Mouse (Mus musculus): Measurements from ENCODE around the gene Lamtor2.
A peak's percentile ranks its signal among the peaks of the same experiment; 100 is the strongest.
"Not testable (repeated sequence)": the region's sequence is repeated elsewhere in the genome, so short reads cannot be mapped to it uniquely, and the experiment has no call there.

Gene Lamtor2

GRCm38 (mm10) chr3:88552676-88553524 lies at the start of gene Lamtor2:
TSS of gene Lamtor2 (minus strand) at chr3:88553074.
- peak; percentile 91 for DNase-seq (ENCODE audit: low spot score)

DNA sequence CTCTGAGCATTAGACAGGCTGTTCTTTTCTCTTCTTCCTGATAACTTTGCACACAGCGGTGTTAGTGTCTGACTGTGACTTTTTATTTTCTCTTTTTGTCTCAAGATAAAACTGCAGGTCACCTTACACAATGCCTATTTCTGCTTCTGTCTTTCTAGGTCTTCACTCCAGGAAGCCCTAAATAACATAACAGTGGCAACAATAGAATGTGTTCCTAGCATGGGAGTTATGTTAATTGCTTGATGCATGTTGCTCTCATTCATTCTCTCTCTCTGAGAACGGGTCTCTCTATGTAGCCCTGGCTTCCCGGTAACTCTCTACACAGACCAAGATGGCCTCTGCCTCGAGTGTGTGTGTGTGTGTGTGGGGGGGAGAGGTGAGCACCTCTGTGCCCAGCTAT lies 49.6 kb upstream of the Lamtor2 start:
- DNase-seq (ENCODE audit: low spot score): no peak

- not testable (repeated sequence) for DNase-seq (ENCODE audit: low spot score)
Observed at GRCm38 (mm10) chr3:88596547-88596946, 43.7 kb upstream of the Lamtor2 start.

DNA sequence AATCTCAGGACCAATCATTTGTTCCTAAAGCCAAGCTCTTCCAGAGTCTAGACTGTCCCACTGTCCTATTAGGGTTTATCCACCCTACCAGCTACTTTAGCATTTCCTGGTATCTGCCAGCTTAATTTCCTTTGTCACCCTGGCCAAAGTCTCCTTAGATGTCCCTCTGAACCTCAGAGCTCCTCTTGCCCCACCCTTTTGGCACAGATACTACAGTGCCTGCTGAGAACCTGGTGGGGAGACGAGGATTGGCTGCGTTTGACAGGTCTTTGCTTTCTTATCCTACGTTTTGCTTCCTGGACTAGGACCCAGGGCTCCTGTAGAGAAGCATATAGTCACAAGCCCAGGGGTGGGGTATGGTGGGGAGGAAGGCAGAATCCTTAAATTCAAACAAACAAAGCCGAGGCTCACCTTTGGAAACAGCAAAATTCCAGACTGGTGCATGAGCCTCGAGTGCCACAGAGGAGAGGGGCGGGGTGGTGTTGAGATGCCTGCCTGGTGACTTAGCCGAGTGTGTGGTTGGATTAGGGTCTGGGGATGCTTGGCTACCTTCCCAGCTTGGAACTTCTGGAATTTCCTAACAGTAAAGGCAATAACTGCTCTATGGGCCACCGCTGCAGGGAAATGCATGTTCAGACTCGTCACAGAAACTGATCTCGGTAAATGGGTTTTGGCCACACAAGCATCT lies 41.2 kb upstream of the Lamtor2 start:
- DNase-seq (ENCODE audit: low spot score): no peak

GRCm38 (mm10) chr3:88592942-88593576 lies 40.2 kb upstream of the Lamtor2 start:
- DNase-seq (ENCODE audit: low spot score): no peak

DNA sequence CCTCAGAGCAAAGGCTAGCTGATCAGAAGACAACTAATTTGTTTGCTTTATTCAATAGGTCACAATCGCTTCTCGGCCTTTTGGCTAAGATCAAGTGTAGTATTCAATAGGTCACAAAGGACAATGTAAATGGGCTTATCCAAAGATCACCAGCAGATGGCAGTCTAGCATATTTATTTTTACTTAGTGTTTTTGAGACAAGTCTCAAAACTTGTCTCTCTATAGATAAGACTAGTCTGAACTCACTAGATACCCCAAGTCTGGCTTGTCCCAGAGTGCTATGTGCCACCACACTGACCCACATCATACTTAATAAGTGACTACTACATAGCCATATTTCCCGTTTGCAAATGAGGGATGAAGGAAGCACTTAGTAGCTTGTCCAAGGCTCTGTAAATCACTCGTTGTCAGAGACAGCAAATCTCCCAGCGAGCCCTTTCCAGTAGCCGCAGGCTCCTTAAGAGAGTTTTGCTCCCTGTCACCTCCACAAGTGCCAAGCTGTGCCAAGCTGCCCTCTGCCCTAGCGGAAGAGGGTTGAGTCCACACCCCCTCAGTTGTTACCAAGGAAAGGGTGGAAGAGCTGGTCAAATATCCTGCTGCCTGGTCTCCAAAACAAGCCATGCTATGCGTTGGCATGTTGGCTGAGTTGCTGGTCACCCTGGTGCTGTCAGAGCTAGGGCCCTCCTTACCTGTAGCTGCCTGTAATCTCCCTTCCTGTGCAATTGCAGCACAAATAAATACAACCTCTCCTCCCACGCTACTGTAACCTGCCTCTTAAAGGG lies 39.3 kb upstream of the Lamtor2 start:
- peak; percentile 29 for DNase-seq (ENCODE audit: low spot score)

- no peak for DNase-seq (ENCODE audit: low spot score)
Observed at GRCm38 (mm10) chr3:88591044-88591443, 38.2 kb upstream of the Lamtor2 start.

DNA sequence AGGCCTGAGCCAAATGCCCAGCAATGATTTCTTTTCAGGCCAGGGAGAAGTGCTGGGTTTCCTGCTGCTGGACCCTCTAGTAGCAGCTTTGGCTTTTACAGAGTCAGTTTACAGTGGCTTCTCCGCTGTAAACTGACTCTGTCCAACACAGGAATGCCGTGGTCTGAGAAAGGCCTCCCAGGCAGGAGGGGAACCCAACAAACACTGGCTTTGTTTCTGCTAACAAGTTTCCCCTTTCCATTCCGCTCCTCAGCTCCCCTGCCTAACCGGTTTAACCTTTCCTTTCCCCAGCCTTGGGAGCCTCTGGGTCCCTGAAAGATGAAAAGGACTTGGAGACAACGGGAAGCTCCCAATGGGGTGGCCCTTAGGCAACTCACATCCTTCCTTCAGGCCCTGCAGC lies 37.4 kb upstream of the Lamtor2 start:
- DNase-seq (ENCODE audit: low spot score): no peak

- no peak for DNase-seq (ENCODE audit: low spot score)
Observed at GRCm38 (mm10) chr3:88586640-88587039, 33.8 kb upstream of the Lamtor2 start.

- DNase-seq (ENCODE audit: low spot score): no peak
Observed at GRCm38 (mm10) chr3:88585769-88586168, 32.9 kb upstream of the Lamtor2 start.

DNA sequence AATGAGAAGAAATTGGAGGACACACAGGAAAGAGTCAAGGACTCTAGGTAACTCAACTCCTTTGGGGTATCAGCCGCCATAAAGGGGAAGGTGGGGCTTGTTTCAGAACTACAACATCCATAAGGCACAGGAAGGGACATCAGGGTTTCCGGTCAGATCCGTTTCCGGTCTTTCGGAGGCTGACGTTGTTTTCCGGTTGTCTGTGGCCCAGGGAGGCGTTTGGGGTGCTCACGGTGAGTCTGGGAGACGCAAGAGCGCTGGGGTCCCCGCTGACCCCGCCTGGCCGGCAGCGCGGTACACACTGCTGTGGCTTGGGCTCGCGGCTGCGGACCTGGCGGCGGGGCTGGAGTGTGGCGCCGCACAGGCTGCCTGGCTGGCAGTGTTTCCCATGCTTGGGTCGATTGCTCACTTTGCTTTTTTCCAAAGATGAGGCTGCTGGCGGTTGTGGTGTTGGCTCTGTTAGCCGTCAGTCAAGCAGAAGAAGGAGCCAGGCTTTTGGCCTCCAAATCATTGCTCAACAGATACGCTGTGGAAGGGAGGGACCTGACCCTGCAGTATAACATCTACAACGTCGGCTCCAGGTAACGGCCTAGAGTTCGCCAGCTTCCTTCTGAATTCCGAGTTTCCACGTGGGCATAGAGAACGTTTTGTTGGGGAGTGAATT lies 26.7 kb upstream of the Lamtor2 start:
- peak; percentile 60 for DNase-seq (ENCODE audit: low spot score)

- DNase-seq (ENCODE audit: low spot score): no peak
Observed at GRCm38 (mm10) chr3:88578498-88579424, 25.9 kb upstream of the Lamtor2 start.

DNA sequence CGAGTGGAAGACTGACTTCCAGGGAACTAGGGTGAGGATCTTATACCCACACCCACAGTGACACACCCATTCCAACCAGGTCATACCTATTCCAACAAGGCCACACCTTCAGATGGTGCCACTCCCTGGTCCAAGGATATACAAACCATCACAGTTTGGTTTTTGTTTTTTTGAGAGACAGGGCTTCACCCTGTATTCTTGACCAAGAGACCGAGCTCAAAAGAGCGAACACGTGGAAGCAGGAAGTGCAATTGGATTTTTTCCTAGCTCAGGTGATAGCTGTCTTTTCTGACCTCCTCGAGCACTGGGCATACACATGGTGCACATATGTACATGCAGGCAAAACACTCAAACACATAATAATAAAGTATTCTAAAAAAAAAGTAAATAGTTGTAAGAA lies 25.0 kb upstream of the Lamtor2 start:
- DNase-seq (ENCODE audit: low spot score): not testable (repeated sequence)

- no peak for DNase-seq (ENCODE audit: low spot score)
Observed at GRCm38 (mm10) chr3:88575540-88575939, 22.7 kb upstream of the Lamtor2 start, which contains the start of gene Ssr2. TSS of gene Ssr2 (plus strand) at chr3:88575876.

DNA sequence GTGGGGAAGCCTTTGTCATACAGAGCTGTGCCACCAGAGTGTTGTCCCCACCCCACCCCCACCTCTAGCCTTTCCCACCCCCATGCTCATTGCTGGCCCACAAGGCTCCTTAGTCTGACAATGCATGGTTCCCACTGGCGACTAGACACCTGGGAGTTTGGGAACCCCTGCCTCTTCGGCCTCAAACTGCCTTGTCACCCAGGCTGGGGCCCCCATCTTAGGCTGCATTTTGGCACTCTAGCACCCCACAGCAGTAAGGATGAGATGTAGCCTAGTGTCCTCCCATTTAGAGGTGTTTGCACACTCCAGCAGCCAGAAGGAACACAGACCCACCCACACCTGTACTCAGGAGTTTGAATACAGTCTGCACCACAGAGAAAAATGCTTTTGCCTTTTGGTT lies 20.9 kb upstream of the Lamtor2 start:
- DNase-seq (ENCODE audit: low spot score): no peak

GRCm38 (mm10) chr3:88572835-88573234 lies 20.0 kb upstream of the Lamtor2 start:
- no peak for DNase-seq (ENCODE audit: low spot score)

GRCm38 (mm10) chr3:88571856-88572255 lies 19.0 kb upstream of the Lamtor2 start:
- no peak for DNase-seq (ENCODE audit: low spot score)

DNA sequence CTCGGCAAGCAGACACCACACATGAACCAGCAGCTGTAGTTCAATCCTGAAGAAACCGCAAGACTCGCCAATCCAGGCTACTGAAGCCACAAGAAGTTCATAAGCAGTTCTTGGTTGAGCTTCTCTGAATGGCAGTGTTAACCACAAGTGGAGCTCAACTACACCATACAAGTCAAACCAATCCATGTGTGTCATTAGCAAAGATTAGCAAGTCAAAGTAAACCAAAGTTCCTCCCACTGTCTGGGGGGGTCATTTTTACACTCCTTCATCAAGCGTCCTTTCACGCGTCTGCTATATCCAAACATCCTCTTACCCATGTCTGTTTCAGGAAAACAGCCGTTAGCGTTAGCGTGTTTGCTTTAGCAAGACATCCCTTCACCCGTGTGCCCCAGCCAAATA lies 17.5 kb upstream of the Lamtor2 start:
- DNase-seq (ENCODE audit: low spot score): no peak

DNA sequence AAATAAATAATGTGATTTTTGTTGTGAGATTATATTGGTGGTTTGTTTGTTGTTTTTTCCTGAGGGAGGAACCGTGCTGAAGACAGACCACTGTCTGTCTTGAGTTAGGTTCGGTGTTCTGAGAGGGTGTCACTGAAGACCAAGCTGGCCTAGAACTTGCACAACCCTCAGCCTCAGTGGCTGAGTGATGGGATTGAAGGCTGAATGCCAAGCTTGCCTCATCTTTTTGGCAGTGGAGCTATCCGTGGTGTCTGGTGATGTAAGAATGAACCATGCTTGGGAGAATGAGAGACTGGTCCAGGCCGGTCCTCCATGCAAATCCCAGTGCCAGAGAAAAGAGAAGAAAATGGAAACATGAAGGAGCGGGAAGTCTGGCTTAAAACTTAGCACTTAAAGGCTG lies 16.8 kb upstream of the Lamtor2 start:
- DNase-seq (ENCODE audit: low spot score): no peak

DNA sequence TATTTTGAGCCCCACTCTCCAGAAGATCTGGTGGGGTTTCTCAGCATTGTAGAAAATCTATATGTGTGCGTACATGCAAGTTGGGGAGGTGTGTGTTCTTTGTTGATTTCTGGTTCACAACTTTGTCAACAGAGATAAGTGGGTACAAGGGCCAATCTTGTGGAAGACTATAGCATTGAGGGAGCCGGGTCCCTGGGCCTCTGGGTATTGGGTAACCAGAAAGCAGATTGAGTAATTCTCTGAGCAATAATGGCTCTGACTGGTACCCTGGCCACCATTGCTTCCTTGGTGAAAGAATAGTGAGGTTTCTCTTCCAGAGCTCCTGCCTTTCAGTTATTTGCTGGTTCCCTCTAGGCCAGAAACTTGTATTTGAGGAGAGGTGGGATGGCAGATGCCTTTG lies 16.2 kb upstream of the Lamtor2 start:
- no peak for DNase-seq (ENCODE audit: low spot score)
